Mouse (Mus musculus): ENCODE measurements around the gene Prss42. TPM values are rescaled to one million over a fixed set of nuclear protein-coding genes. Genes with fewer than 3 reads are reported as not detected.
"Not testable (repeated sequence)": the region's sequence is repeated elsewhere in the genome, so short reads cannot be mapped to it uniquely, and the experiment has no call there.

Gene Prss42
- polyA plus RNA-seq, 1 experiment from 2014 or later, result not detected

- no peak overlapping the region for H3K4me3 ChIP-seq
- WGBS, result 80% methylated on average over 4 of the region's 4 CpGs
- H3K36me3 ChIP-seq, result no peaks in the 10 kb centered on the region
- H3K27me3 ChIP-seq (ENCODE audit: low read depth, poor library complexity, severe bottlenecking), result no peaks in the 10 kb centered on the region
- no peak for DNase-seq (ENCODE audit: low spot score)
- H3K4me1 ChIP-seq, result peaks cover 4% of the 10 kb centered on the region; the same call in 1 of the 2 replicates
- no peaks in the 10 kb centered on the region for H3K9me3 ChIP-seq (replicated peaks)
- no peak overlapping the region for H3K27ac ChIP-seq (replicated peaks)
Measured at GRCm38 (mm10) chr9:110803294-110803693, 5.3 kb downstream of the Prss42 start.

DNA sequence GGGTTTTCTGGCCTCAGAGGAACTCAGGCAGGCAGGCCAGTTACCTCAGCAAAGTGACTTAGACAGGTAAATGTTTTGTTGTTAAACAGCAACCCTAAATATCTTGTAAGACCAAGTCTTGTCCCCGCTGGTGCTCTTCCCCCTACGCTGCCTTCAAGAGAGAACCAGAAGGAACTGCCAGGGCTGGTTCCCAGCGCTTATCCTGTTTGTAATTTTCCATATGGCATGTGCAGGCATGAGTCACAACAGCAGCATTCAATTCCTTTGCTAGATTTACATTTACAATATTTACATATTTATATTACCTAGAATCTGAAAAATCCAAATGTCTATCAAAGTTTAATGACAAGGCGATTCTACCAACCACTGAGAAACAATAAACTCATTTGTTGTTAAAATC is 12.1 kb downstream of the Prss42 start:
- no peaks in the 10 kb centered on the region for H3K9me3 ChIP-seq (replicated peaks)
- no peak overlapping the region for H3K27ac ChIP-seq (replicated peaks)
- no peaks in the 10 kb centered on the region for H3K4me1 ChIP-seq
- WGBS, result 91% methylated on average over 4 of the region's 4 CpGs
- no peak overlapping the region for H3K4me3 ChIP-seq
- peaks cover 6% of the 10 kb centered on the region; the same call in 1 of the 2 replicates for H3K27me3 ChIP-seq (ENCODE audit: low read depth, poor library complexity, severe bottlenecking)
- DNase-seq (ENCODE audit: low spot score), result no peak
- no peaks in the 10 kb centered on the region for H3K36me3 ChIP-seq

- no peaks in the 10 kb centered on the region for H3K9me3 ChIP-seq (replicated peaks)
- no peak for DNase-seq (ENCODE audit: low spot score)
- peaks cover 6% of the 10 kb centered on the region; the same call in 1 of the 2 replicates for H3K27me3 ChIP-seq (ENCODE audit: low read depth, poor library complexity, severe bottlenecking)
- WGBS, result 66% methylated on average over 18 of the region's 18 CpGs
- no peaks in the 10 kb centered on the region for H3K36me3 ChIP-seq
- no peaks in the 10 kb centered on the region for H3K4me1 ChIP-seq
- H3K27ac ChIP-seq (replicated peaks), result no peak within 1 kb of the TSS
- no peak within 1 kb of the TSS for H3K4me3 ChIP-seq
Measured at GRCm38 (mm10) chr9:110813789-110814188, 15.8 kb downstream of the Prss42 start, which contains the start of gene Prss44. Gene Prss44 (plus strand): TSS chr9:110813994.

DNA sequence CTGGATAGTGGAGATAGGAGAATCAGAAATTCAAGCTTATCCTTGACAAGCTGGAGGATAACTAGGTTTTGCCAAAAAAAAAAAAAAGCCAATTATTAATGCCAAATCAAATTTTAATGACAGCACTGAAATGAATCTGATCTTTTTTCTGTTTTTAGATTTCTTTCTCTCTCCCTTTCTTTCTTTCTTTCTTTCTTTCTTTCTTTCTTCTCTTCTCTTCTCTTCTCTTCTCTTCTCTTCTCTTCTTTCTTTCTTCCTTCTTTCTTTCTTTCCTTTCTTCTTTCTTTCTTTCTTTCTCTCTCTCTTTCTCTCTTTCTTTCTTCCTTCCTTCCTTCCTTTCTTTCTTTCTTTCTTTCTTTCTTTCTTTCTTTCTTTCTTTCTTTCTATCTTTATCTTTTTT is 22.6 kb downstream of the Prss42 start:
- H3K27me3 ChIP-seq (ENCODE audit: low read depth, poor library complexity, severe bottlenecking); H3K4me3 ChIP-seq; H3K36me3 ChIP-seq; DNase-seq (ENCODE audit: low spot score); H3K4me1 ChIP-seq; H3K9me3 ChIP-seq (replicated peaks); H3K27ac ChIP-seq (replicated peaks): not testable (repeated sequence)

GRCm38 (mm10) chr9:110821436-110821835 is 23.5 kb downstream of the Prss42 start:
- no peaks in the 10 kb centered on the region for H3K9me3 ChIP-seq (replicated peaks)

DNA sequence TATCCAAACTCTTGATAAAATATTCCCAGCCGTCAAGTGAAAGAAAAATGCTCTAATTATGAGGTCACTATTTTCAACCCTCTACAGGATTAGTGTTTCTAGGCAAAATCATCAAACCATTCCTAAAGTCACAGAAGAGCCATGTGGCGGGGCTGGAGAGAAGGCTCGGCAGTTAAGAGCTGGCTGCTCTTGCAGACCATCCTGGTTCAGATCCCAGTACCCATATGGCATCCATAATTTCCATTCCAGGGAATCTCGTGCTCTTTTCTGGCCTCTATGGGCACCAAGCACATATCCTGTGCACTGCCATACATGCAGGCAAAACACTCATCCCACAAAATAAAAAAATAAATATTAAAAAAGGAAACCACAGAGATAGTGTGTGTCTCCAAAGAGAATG is 27.5 kb downstream of the Prss42 start:
- Histone ChIP-seq H3K36me3 (no peaks in the 10 kb centered on the region), H3K4me1 (no peaks in the 10 kb centered on the region), H3K4me3 (no peak overlapping the region), H3K27me3 (ENCODE audit: low read depth, poor library complexity, severe bottlenecking) (no peaks in the 10 kb centered on the region), H3K27ac (replicated peaks) (no peak overlapping the region), H3K9me3 (replicated peaks) (no peaks in the 10 kb centered on the region)
- DNase-seq (ENCODE audit: low spot score), result no peak
- WGBS, result 85% methylated on average over 4 of the region's 4 CpGs

More at GRCm38 (mm10) chr9:110821436-110821835, 23.5 kb downstream of the Prss42 start:
- no peak overlapping the region for H3K4me3 ChIP-seq
- no peaks in the 10 kb centered on the region for H3K36me3 ChIP-seq
- DNase-seq (ENCODE audit: low spot score), result no peak
- 83% methylated on average over 7 of the region's 7 CpGs for WGBS
- no peak overlapping the region for H3K27ac ChIP-seq (replicated peaks)
- no peaks in the 10 kb centered on the region for H3K27me3 ChIP-seq (ENCODE audit: low read depth, poor library complexity, severe bottlenecking)
- H3K4me1 ChIP-seq, result no peaks in the 10 kb centered on the region

- Histone ChIP-seq H3K27me3 (ENCODE audit: low read depth, poor library complexity, severe bottlenecking) (no peaks in the 10 kb centered on the region), H3K4me3 (no peak overlapping the region), H3K9me3 (replicated peaks) (no peaks in the 10 kb centered on the region), H3K27ac (replicated peaks) (no peak overlapping the region), H3K36me3 (no peaks in the 10 kb centered on the region), H3K4me1 (no peaks in the 10 kb centered on the region)
- 83% methylated on average over 7 of the region's 7 CpGs for WGBS
- no peak for DNase-seq (ENCODE audit: low spot score)
Measured at GRCm38 (mm10) chr9:110825832-110826231, 27.9 kb downstream of the Prss42 start.

- Histone ChIP-seq H3K27ac (replicated peaks) (no peak within 1 kb of the TSS), H3K9me3 (replicated peaks) (no peaks in the 10 kb centered on the region), H3K27me3 (ENCODE audit: low read depth, poor library complexity, severe bottlenecking) (no peaks in the 10 kb centered on the region), H3K4me1 (no peaks in the 10 kb centered on the region), H3K36me3 (no peaks in the 10 kb centered on the region), H3K4me3 (no peak within 1 kb of the TSS)
- no peak for DNase-seq (ENCODE audit: low spot score)
- 84% methylated on average over 3 of the region's 3 CpGs for WGBS
Measured at GRCm38 (mm10) chr9:110826390-110826789, 28.4 kb downstream of the Prss42 start, which contains the start of gene Prss43. Gene Prss43 (plus strand): TSS chr9:110826690.

- DNase-seq (ENCODE audit: low spot score), result no peak
- no peak overlapping the region for H3K4me3 ChIP-seq
- H3K4me1 ChIP-seq, result peaks cover 15% of the 10 kb centered on the region
- no peak overlapping the region for H3K27ac ChIP-seq (replicated peaks)
- no peaks in the 10 kb centered on the region for H3K9me3 ChIP-seq (replicated peaks)
- no peaks in the 10 kb centered on the region for H3K36me3 ChIP-seq
- WGBS, result 81% methylated on average over 5 of the region's 5 CpGs
- H3K27me3 ChIP-seq (ENCODE audit: low read depth, poor library complexity, severe bottlenecking), result no peaks in the 10 kb centered on the region
Measured at GRCm38 (mm10) chr9:110833021-110833420, 35.1 kb downstream of the Prss42 start.

- peaks cover 15% of the 10 kb centered on the region for H3K4me1 ChIP-seq
- H3K36me3 ChIP-seq, result no peaks in the 10 kb centered on the region
- no peaks in the 10 kb centered on the region for H3K27me3 ChIP-seq (ENCODE audit: low read depth, poor library complexity, severe bottlenecking)
- H3K4me3 ChIP-seq, result no peak within 1 kb of the TSS
- no peak for DNase-seq (ENCODE audit: low spot score)
- H3K9me3 ChIP-seq (replicated peaks), result no peaks in the 10 kb centered on the region
- H3K27ac ChIP-seq (replicated peaks), result no peak within 1 kb of the TSS
- 75% methylated on average over 19 of the region's 19 CpGs for WGBS
Measured at GRCm38 (mm10) chr9:110834411-110834810, 36.4 kb downstream of the Prss42 start, which contains the start of gene Prss45. Gene Prss45 (plus strand): TSS chr9:110834588.

DNA sequence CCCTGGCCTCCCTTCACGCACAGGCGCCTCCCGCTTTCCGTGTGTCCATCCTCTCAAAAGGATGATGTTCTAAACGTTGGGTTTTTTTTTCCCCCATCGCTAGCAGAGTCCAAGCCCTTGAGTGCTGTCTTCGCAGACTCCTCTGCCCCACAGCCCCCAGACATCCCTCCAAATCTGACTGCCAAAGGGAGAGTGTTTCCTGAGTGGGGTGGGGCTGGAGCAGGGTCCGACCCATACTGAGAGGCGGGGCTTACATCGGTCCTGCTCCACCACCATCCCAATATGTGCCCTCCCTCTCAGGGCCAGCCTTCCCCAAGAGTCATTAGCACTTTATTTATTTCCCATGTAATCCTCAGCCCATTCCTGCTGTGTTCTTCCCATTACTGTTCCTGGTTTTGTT is 37.0 kb downstream of the Prss42 start:
- 34% methylated on average over 10 of the region's 10 CpGs for WGBS

DNA sequence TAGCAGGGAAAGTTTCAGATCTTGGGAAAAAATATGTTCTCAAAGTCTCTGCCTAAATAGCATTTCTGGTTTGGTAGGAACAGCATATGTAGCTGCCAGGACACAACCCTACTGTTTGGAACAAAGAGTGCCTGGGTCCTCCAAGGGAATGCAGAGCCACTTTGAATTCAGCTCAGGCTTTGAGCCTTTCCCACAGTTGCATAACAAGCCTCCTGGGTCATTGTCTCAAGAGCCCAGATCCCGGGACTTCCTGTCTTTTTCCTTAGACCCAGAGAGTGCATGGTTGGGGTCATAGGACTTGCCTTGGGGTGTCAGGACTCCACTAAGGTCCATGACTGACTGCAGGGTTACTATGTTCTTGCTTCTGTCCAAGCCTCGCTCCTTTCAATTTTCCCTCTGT is 38.1 kb downstream of the Prss42 start:
- no peak for DNase-seq (ENCODE audit: low spot score)
- Histone ChIP-seq H3K9me3 (replicated peaks) (no peaks in the 10 kb centered on the region), H3K4me1 (peaks cover 17% of the 10 kb centered on the region), H3K4me3 (no peak overlapping the region), H3K27me3 (ENCODE audit: low read depth, poor library complexity, severe bottlenecking) (no peaks in the 10 kb centered on the region), H3K27ac (replicated peaks) (no peak overlapping the region), H3K36me3 (no peaks in the 10 kb centered on the region)
- WGBS, result 78% methylated on average over 2 of the region's 2 CpGs

More for the DNA sequence above, 37.0 kb downstream of the Prss42 start:
- H3K4me3 ChIP-seq, result no peak overlapping the region
- peaks cover 15% of the 10 kb centered on the region for H3K4me1 ChIP-seq
- no peaks in the 10 kb centered on the region for H3K9me3 ChIP-seq (replicated peaks)
- no peak for DNase-seq (ENCODE audit: low spot score)
- no peaks in the 10 kb centered on the region for H3K27me3 ChIP-seq (ENCODE audit: low read depth, poor library complexity, severe bottlenecking)
- H3K36me3 ChIP-seq, result no peaks in the 10 kb centered on the region
- H3K27ac ChIP-seq (replicated peaks), result no peak overlapping the region

DNA sequence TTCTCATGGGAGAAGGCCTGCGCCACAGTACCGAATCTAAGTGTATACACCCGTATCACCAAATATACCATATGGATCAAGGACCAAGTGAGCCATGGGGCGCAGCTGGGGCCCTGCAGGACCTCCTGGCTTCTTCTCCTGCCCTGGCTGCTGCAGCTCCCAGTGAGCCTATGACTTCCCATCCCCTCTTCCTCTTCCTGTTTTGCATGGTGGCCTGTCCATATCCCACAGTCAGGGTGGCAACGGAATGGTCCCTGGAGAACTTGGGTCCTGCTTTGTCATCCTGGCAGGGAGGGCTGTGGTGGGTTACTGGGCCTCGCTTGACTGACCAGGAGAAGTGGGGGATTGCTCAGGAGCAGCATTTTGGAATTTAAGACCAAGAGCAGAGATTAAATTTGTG is 42.9 kb downstream of the Prss42 start:
- DNase-seq (ENCODE audit: low spot score), result no peak
- H3K9me3 ChIP-seq (replicated peaks), result no peaks in the 10 kb centered on the region
- H3K27me3 ChIP-seq (ENCODE audit: low read depth, poor library complexity, severe bottlenecking), result no peaks in the 10 kb centered on the region
- peaks cover 7% of the 10 kb centered on the region for H3K4me1 ChIP-seq
- H3K27ac ChIP-seq (replicated peaks), result no peak overlapping the region
- H3K36me3 ChIP-seq, result no peaks in the 10 kb centered on the region
- H3K4me3 ChIP-seq, result no peak overlapping the region
- 86% methylated on average over 6 of the region's 6 CpGs for WGBS

GRCm38 (mm10) chr9:110841438-110841837 is 43.5 kb downstream of the Prss42 start:
- no peaks in the 10 kb centered on the region for H3K36me3 ChIP-seq
- WGBS, result 91% methylated on average over 2 of the region's 2 CpGs
- H3K4me1 ChIP-seq, result peaks cover 3% of the 10 kb centered on the region; the same call in 1 of the 2 replicates
- no peaks in the 10 kb centered on the region for H3K27me3 ChIP-seq (ENCODE audit: low read depth, poor library complexity, severe bottlenecking)
- DNase-seq (ENCODE audit: low spot score), result no peak
- no peaks in the 10 kb centered on the region for H3K9me3 ChIP-seq (replicated peaks)
- H3K4me3 ChIP-seq, result no peak overlapping the region
- no peak overlapping the region for H3K27ac ChIP-seq (replicated peaks)

Measured in midbrain, embryonic 10.5 days (tissue).